Mouse (Mus musculus) limb, embryonic 12.5 days (tissue): ENCODE data around the gene Limk2. TPM values are rescaled to one million over a fixed set of nuclear protein-coding genes. Genes with fewer than 3 reads are reported as not detected.

Source experiments
- ATAC-seq: fragments of 200-750 bp; cut with Nextera tagmentation; 2 replicates; pipeline ENCODE4 v1.8.0; 2017; ENCODE audit warnings: low read depth, moderate TSS enrichment; ENCODE audit not compliant: insufficient number of reproducible peaks, insufficient read depth, low FRiP score, low TSS enrichment
- H3K27ac ChIP-seq: fragments of 300-500 bp; sonication (generic); 2 replicates; pipeline ENCODE4 v1.5.1; 2016; ENCODE audit warnings: mild to moderate bottlenecking, moderate library complexity
- H3K27me3 ChIP-seq: fragments of 300-500 bp; sonication (generic); 2 replicates; pipeline ENCODE4 v1.6.1; 2016; ENCODE audit warnings: mild to moderate bottlenecking, moderate library complexity
- H3K36me3 ChIP-seq: fragments of 300-500 bp; sonication (generic); 2 replicates; pipeline ENCODE4 v1.6.1; 2016; ENCODE audit warnings: mild to moderate bottlenecking, moderate library complexity
- H3K4me1 ChIP-seq: fragments of 300-500 bp; sonication (generic); replicated peaks from 2 replicates; pipeline ENCODE4 v1.6.1; 2016
- H3K4me2 ChIP-seq: fragments of 300-500 bp; sonication (generic); 2 replicates; pipeline ENCODE4 v1.6.1; 2016; ENCODE audit warnings: mild to moderate bottlenecking, moderate library complexity
- H3K4me3 ChIP-seq: fragments of 300-500 bp; sonication (generic); replicated peaks from 2 replicates; pipeline ENCODE4 v1.5.1; 2016; ENCODE audit warnings: mild to moderate bottlenecking
- H3K9ac ChIP-seq: fragments of 300-500 bp; sonication (generic); replicated peaks from 2 replicates; pipeline ENCODE4 v1.6.1; 2016; ENCODE audit warnings: mild to moderate bottlenecking, moderate library complexity
- H3K9me3 ChIP-seq: fragments of 300-500 bp; sonication (generic); 2 replicates; pipeline ENCODE4 v1.6.1; 2016; ENCODE audit warnings: mild to moderate bottlenecking, moderate library complexity
- WGBS: fragments of 180-500 bp; shearing (Covaris S2); methylation state at CpG from one replicate; pipeline ENCODE4 v1.1.7; 2016; 5-methylcytosine and 5-hydroxymethylcytosine counted together
- polyA plus RNA-seq: library from polyadenylated mRNA; unstranded; fragments of >200 nt; fragmentation: Nextera tagmentation; extraction: Ambion mirVana; gene quantifications from 2 replicates; pipeline ENCODE4 v1.2.1, GENCODE M21; 2016

Gene Limk2
- polyA plus RNA-seq, 1 experiment from 2014 or later: 58.5 TPM

DNA sequence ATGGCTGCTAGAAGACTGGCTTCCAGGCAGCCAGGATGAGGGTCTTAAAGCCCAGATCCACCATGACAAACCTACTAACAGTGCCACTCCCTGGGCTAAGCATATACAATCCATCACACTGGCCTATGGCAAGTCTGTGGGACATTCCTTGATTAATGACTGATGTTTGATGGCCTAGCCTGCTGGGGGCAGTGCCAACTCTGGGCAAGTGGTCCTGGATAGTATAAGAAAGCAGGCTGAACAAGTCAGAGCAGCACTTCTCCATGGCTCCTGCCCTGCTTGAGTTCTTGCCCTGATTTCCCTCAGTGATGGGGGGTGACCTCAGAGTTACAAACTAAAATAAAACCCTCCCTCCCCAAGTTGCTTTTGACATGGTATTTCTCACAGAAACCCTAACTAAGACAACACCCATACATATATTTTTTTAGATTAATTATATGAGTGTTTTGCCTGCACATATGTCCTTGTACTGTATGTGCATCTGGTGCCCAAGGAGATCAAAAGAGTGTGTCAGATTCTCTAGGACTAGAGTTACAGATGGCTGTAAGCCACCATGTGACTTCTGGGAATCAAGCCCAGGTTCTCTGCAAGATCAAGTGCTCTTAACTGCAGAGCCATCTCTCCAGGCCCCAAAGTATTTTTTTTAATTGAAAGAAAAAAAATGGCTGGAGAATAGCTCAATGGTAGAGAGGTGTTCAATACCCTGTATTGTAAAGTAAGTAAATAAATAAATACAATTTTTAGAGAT, 32.9 kb upstream of the Limk2 start:
- H3K9me3 ChIP-seq: no peaks in the 10 kb centered on the region
- H3K27me3 ChIP-seq: no peaks in the 10 kb centered on the region
- H3K4me1 ChIP-seq: no peaks in the 10 kb centered on the region
- H3K9ac ChIP-seq: no peak overlapping the region
- H3K27ac ChIP-seq: no peak overlapping the region
- H3K4me2 ChIP-seq: no peak overlapping the region
- no peak for ATAC-seq
- no peaks in the 10 kb centered on the region for H3K36me3 ChIP-seq
- H3K4me3 ChIP-seq: no peak overlapping the region

DNA sequence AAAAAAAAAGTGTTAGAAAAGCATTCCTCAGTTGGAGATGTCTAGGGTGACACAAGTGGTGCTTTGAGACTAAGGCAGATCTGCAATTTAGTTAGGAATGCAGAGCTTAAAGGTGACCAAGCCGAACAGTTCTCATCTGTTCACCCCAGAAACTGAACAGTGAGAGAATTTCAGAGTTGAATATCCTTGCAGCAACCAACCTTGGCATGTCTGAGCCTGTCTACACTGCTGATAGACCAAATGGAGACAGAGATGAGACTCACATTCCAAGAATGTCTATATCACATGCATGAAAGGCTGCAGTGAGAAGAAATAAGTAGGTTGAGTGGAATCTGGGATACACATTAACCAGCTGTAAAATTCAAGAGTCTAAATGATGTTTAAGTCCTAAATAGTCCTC, 28.6 kb upstream of the Limk2 start:
- ATAC-seq: no peak
- Histone ChIP-seq H3K9me3 (no peaks in the 10 kb centered on the region), H3K4me2 (no peak overlapping the region), H3K27me3 (no peaks in the 10 kb centered on the region), H3K36me3 (no peaks in the 10 kb centered on the region), H3K4me3 (no peak overlapping the region), H3K4me1 (no peaks in the 10 kb centered on the region), H3K27ac (no peak overlapping the region), H3K9ac (no peak overlapping the region)
- 78% methylated on average over 1 of the region's 1 CpGs for WGBS

DNA sequence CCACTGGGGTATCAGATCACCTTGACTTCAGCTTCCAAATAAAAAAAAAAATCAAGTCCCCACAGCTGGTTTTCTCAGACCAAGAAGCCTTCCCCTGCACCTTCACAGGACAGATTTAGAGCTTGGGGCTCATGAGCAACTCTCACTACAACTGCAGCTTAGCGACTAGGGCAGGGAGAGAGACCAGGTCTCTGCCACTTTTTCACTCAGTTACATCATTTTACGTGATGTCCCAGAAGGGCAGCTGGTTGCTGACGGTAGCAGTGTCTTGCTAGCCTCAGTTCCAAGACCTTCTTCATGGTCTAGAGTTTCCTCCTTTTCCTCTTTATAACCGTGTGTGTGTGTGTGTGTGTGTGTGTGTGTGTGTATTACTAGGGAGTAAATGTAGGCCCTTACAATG, 24.8 kb upstream of the Limk2 start:
- no peak for ATAC-seq
- Histone ChIP-seq H3K4me3 (no peak overlapping the region), H3K27ac (no peak overlapping the region), H3K9ac (no peak overlapping the region), H3K4me2 (no peak overlapping the region), H3K36me3 (0 out of 2 replicates have a peak, but pooled peaks cover 9% of the 10 kb centered on the region), H3K4me1 (no peaks in the 10 kb centered on the region), H3K27me3 (no peaks in the 10 kb centered on the region), H3K9me3 (no peaks in the 10 kb centered on the region)
- WGBS: 80% methylated on average over 4 of the region's 4 CpGs

DNA sequence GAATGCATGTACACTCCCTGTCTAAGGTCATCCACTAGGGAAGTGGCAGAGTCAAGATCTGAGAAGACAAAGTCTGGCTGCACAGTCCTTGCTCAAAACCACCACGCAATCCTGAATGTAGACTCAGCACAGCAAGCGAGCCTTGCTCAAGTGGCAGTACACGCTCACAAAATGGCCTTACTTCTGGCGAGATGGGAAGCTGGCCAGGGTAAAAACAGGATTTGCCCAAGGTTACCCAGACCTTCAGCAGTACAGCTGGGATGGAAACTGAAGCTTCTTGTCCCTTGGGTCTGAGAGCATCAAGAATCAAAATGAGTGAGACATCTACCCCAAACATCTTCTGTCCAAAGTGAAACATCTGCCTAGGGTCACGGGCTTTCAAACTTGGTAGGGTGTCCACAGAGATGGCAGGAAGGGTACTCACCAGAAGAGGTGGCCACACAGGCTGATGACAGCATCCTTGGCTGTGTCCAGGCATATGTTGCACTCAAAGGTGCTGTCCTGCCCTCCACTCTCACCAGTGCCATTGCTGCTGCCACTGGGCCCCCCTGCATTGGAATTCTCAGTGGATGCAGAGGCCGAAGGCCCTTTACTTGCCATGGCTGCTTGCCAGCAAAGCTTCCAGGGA, 23.1 kb upstream of the Limk2 start:
- Histone ChIP-seq H3K9ac (no peak overlapping the region), H3K4me3 (no peak overlapping the region), H3K4me1 (no peaks in the 10 kb centered on the region), H3K27me3 (no peaks in the 10 kb centered on the region), H3K36me3 (peaks cover 9% of the 10 kb centered on the region; the same call in 1 of the 2 replicates), H3K9me3 (no peaks in the 10 kb centered on the region), H3K27ac (no peak overlapping the region), H3K4me2 (no peak overlapping the region)
- 91% methylated on average over 6 of the region's 6 CpGs for WGBS
- no peak for ATAC-seq

DNA sequence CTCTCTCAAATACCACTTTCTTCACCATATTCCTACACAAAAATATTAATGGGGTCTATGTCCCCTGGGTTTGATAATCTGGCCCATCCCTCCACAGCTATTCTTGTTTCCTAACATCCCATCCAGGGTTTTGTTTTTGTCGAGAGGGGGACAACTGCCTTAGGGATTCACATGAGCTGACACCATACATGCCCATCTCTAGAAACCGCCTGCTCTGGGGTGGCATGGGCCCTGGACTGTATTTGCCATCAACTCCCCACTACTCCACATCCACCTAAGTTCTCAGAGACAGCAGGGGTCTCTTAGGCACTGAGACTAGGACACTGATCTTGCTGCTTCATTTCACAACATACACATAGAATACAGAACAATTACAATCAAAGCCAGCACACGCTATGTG, 22.5 kb upstream of the Limk2 start:
- H3K27me3 ChIP-seq: no peaks in the 10 kb centered on the region
- H3K4me1 ChIP-seq: no peaks in the 10 kb centered on the region
- H3K9ac ChIP-seq: no peak overlapping the region
- ATAC-seq: no peak
- no peak overlapping the region for H3K4me3 ChIP-seq
- 90% methylated on average over 3 of the region's 3 CpGs for WGBS
- H3K27ac ChIP-seq: no peak overlapping the region
- no peaks in the 10 kb centered on the region for H3K9me3 ChIP-seq
- H3K4me2 ChIP-seq: no peak overlapping the region
- H3K36me3 ChIP-seq: peaks cover 9% of the 10 kb centered on the region; the same call in 1 of the 2 replicates

DNA sequence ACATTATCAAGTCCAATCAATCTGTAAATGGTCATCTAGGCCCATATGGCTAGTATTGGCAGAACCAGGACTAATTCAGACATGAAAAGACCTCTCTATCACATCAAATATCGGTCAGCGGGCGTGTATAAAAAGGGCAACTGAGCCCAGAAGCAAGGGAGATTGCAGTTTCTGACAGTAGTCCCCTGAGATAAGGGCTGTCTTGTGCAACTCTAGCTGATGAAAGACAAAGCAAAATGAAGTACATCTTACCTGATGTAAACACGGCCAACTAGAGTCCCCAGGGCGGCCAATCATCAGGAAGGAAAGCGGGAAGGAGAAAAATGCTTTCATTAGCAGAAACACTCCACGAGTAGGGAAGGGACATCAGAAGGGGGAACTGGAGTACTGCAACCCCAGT, 19.6 kb upstream of the Limk2 start:
- no peak overlapping the region for H3K4me3 ChIP-seq
- 84% methylated on average over 7 of the region's 7 CpGs for WGBS
- H3K36me3 ChIP-seq: peaks cover 38% of the 10 kb centered on the region
- no peak overlapping the region for H3K4me2 ChIP-seq
- ATAC-seq: no peak
- H3K27ac ChIP-seq: no peak overlapping the region
- H3K4me1 ChIP-seq: no peaks in the 10 kb centered on the region
- no peaks in the 10 kb centered on the region for H3K27me3 ChIP-seq
- H3K9me3 ChIP-seq: no peaks in the 10 kb centered on the region; the same call in 1 of the 2 replicates
- no peak overlapping the region for H3K9ac ChIP-seq

DNA sequence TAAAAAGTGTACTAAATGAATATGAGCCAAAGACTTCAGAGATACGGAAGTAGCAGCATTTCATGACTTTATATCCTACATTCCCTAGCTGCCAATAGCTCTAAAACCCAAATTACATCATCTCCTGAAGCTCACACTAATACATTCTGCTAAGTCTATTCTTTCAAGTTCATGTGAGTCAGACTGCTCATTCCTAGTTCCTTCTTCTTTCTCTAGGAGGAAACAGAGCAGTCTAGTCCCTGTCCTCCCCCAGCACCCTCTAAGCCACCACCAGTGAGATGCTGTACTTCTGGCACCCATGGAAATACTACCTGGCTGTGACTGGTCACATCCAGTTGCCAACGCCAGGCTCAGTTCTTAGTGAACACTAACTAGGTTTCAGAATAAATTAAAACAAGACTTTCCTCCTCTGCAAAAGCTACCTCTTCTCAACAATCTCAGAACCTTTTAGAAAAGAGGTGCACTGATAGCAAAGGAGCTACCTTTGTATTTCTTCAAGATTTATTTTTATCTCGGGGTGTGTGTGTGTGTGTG, 18.8 kb upstream of the Limk2 start:
- Histone ChIP-seq H3K4me3 (no peak overlapping the region), H3K9me3 (peaks cover 2% of the 10 kb centered on the region; the same call in 1 of the 2 replicates), H3K36me3 (peaks cover 44% of the 10 kb centered on the region), H3K27ac (no peak overlapping the region), H3K27me3 (no peaks in the 10 kb centered on the region), H3K4me2 (no peak overlapping the region), H3K9ac (no peak overlapping the region), H3K4me1 (no peaks in the 10 kb centered on the region)
- 82% methylated on average over 3 of the region's 3 CpGs for WGBS
- ATAC-seq: no peak

DNA sequence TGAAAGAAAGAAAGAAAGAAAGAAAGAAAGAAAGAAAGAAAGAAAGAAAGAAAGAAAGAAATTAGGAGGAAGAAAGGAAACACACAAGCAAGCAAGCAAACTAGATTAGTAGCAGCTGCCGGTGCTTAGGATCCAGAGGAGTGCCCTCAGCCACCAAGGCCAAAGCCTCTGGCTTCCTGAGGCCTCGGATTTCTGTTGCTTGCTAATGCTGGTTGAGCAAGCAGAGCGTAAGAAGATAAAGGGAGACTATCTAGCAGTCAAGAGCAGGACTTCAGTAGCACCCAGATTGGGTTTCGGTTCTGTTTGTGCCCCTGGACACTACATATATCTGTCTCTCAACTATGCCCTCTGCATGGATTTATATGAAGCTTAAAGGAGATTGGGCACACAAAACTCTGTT, 13.3 kb upstream of the Limk2 start:
- no peak for ATAC-seq
- Histone ChIP-seq H3K4me2 (no peak overlapping the region), H3K27me3 (no peaks in the 10 kb centered on the region), H3K9me3 (peaks cover 2% of the 10 kb centered on the region; the same call in 1 of the 2 replicates), H3K36me3 (peaks cover 65% of the 10 kb centered on the region), H3K4me1 (no peaks in the 10 kb centered on the region), H3K9ac (no peak overlapping the region), H3K4me3 (no peak overlapping the region), H3K27ac (no peak overlapping the region)
- WGBS: 78% methylated on average over 4 of the region's 4 CpGs

DNA sequence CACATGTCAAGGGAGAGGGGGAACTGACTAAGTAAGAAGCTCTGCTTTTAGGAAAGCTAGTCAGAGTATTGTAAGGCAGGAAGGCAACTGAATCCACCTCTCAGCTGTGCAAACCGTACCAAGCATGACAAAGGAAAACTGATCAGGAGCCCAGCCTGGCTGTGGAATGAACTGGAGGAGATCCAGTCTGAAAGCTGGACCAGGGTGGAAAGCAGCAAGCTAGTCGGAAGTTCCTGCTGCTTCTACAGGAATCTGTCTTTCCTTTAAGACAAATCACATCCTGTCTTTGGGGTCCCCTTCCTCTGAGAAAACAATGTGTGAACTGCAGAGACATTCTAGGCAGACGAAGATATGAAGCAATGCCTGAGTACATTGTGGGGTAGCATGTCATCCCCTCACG, 9.8 kb upstream of the Limk2 start:
- WGBS: 86% methylated on average over 4 of the region's 4 CpGs
- H3K9me3 ChIP-seq: 0 out of 2 replicates have a peak, but pooled peaks cover 2% of the 10 kb centered on the region
- no peak overlapping the region for H3K4me3 ChIP-seq
- no peaks in the 10 kb centered on the region for H3K27me3 ChIP-seq
- no peak overlapping the region for H3K27ac ChIP-seq
- H3K4me1 ChIP-seq: no peaks in the 10 kb centered on the region
- ATAC-seq: no peak
- H3K36me3 ChIP-seq: peaks cover 68% of the 10 kb centered on the region
- no peak overlapping the region for H3K9ac ChIP-seq
- H3K4me2 ChIP-seq: no peak overlapping the region

DNA sequence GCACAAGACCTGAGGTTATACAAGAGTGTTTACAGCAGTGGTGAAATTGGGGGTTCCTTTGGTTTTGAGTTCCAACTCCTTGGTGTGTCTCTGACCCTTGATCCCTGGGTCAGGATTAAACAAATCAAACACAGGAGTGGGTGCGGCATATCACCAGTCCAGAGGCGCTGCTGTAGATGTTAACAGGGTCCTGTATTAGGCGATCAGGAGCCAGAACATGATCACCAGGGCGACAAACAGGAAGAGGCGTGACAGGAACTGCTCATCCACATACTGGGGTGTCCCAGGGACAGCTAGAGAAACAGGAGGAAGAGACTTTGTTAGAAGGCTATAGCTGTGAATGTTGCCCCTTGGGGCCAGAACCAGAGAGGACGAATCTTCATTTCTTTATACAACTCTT, 8.8 kb upstream of the Limk2 start:
- Histone ChIP-seq H3K27ac (no peak overlapping the region), H3K4me3 (no peak overlapping the region), H3K9me3 (no peaks in the 10 kb centered on the region), H3K36me3 (peaks cover 63% of the 10 kb centered on the region), H3K4me1 (no peaks in the 10 kb centered on the region), H3K4me2 (no peak overlapping the region), H3K9ac (no peak overlapping the region), H3K27me3 (no peaks in the 10 kb centered on the region)
- WGBS: 85% methylated on average over 6 of the region's 6 CpGs
- no peak for ATAC-seq

DNA sequence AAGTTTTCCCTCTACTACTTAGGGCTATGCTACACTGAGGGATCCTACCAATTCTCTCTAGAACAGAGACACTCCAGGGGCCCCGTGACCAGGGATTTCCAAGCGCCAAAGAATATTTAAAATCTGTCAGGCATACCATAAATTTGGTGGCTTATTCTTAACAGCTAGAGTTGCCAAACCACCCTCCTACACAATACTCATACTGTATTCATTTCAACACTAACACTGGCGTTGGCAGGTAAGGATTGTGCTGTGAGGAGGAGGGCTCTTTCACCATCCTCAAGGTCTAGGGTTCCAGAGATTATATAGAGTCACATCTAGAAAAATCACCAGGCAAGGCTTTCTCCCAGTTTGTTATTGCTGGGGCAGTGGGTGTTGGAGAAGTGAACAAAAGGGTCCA, 7.4 kb upstream of the Limk2 start:
- Histone ChIP-seq H3K4me1 (no peaks in the 10 kb centered on the region), H3K36me3 (peaks cover 59% of the 10 kb centered on the region), H3K27ac (no peak overlapping the region), H3K4me2 (no peak overlapping the region), H3K27me3 (no peaks in the 10 kb centered on the region), H3K4me3 (no peak overlapping the region), H3K9me3 (no peaks in the 10 kb centered on the region), H3K9ac (no peak overlapping the region)
- 90% methylated on average over 3 of the region's 3 CpGs for WGBS
- no peak for ATAC-seq
